Mouse (Mus musculus) hindbrain, embryonic 13.5 days (tissue): ENCODE measurements around the gene Mrpl45. TPM values are rescaled to one million over a fixed set of nuclear protein-coding genes. Genes with fewer than 3 reads are reported as not detected.
"Not testable (repeated sequence)": the region's sequence is repeated elsewhere in the genome, so short reads cannot be mapped to it uniquely, and the experiment has no call there.

ENCODE experiments used
- ATAC-seq: fragments of 200-750 bp; cut with Nextera tagmentation; 2 replicates; pipeline ENCODE4 v1.8.0; 2017; ENCODE audit warnings: moderate TSS enrichment; ENCODE audit not compliant: low FRiP score
- H3K27ac ChIP-seq: fragments of 300-500 bp; sonication (generic); 2 replicates; pipeline ENCODE4 v1.5.1; 2015; ENCODE audit warnings: inconsistent platforms, mild to moderate bottlenecking, moderate library complexity
- H3K27me3 ChIP-seq: fragments of 300-500 bp; sonication (generic); 2 replicates; pipeline ENCODE4 v1.6.1; 2015; ENCODE audit warnings: mild to moderate bottlenecking, inconsistent platforms
- H3K36me3 ChIP-seq: fragments of 300-500 bp; sonication (generic); 2 replicates; pipeline ENCODE4 v1.6.1; 2015; ENCODE audit warnings: mild to moderate bottlenecking, inconsistent platforms
- H3K4me1 ChIP-seq: fragments of 300-500 bp; sonication (generic); replicated peaks from 2 replicates; pipeline ENCODE4 v1.6.1; 2015; ENCODE audit warnings: inconsistent platforms
- H3K4me2 ChIP-seq: fragments of 300-500 bp; sonication (generic); 2 replicates; pipeline ENCODE4 v1.6.1; 2015; ENCODE audit warnings: inconsistent platforms, mild to moderate bottlenecking, moderate library complexity
- H3K4me3 ChIP-seq: fragments of 300-500 bp; sonication (generic); 2 replicates; pipeline ENCODE4 v1.5.1; 2015; ENCODE audit warnings: mild to moderate bottlenecking, inconsistent platforms
- H3K9ac ChIP-seq: fragments of 300-500 bp; sonication (generic); 2 replicates; pipeline ENCODE4 v1.6.1; 2015; ENCODE audit warnings: mild to moderate bottlenecking, inconsistent platforms
- H3K9me3 ChIP-seq: fragments of 300-500 bp; sonication (generic); 2 replicates; pipeline ENCODE4 v1.6.1; 2016; ENCODE audit warnings: inconsistent platforms
- WGBS: fragments of 180-500 bp; shearing (Covaris S2); methylation state at CpG from one replicate; pipeline ENCODE4 v1.1.7; 2015; 5-methylcytosine and 5-hydroxymethylcytosine counted together
- polyA plus RNA-seq: library from polyadenylated mRNA; unstranded; fragments of >200 nt; fragmentation: Nextera tagmentation; extraction: Ambion mirVana; gene quantifications from 2 replicates; pipeline ENCODE4 v1.2.1, GENCODE M21; 2015

The Mrpl45 gene
- polyA plus RNA-seq, 1 experiment from 2014 or later, result 38.4 TPM

- H3K4me3 ChIP-seq, H3K4me1 ChIP-seq, H3K4me2 ChIP-seq, H3K27ac ChIP-seq, H3K27me3 ChIP-seq, H3K9ac ChIP-seq, ATAC-seq, H3K9me3 ChIP-seq: not testable (repeated sequence)
- peaks cover 51% of the 10 kb centered on the region for H3K36me3 ChIP-seq
- 83% methylated on average over 8 of the region's 8 CpGs for WGBS
Observed at GRCm38 (mm10) chr11:97321894-97322600, 6.5 kb downstream of the Mrpl45 start.

GRCm38 (mm10) chr11:97325224-97325623, 9.7 kb downstream of the Mrpl45 start:
- ATAC-seq, result no peak
- WGBS, result 75% methylated on average over 1 of the region's 1 CpGs
- H3K9ac ChIP-seq, result no peak overlapping the region
- no peak overlapping the region for H3K27ac ChIP-seq
- H3K4me1 ChIP-seq, result no peaks in the 10 kb centered on the region
- no peak overlapping the region for H3K4me3 ChIP-seq
- peaks cover 74% of the 10 kb centered on the region for H3K36me3 ChIP-seq
- no peaks in the 10 kb centered on the region for H3K27me3 ChIP-seq
- no peaks in the 10 kb centered on the region for H3K9me3 ChIP-seq
- H3K4me2 ChIP-seq, result no peak overlapping the region

- WGBS, result 28% methylated on average over 9 of the region's 9 CpGs
- H3K9me3 ChIP-seq, result no peaks in the 10 kb centered on the region
- H3K4me3 ChIP-seq, result no peak overlapping the region
- no peak overlapping the region for H3K27ac ChIP-seq
- no peak for ATAC-seq
- no peaks in the 10 kb centered on the region for H3K4me1 ChIP-seq
- H3K27me3 ChIP-seq, result no peaks in the 10 kb centered on the region
- H3K4me2 ChIP-seq, result no peak overlapping the region
- H3K9ac ChIP-seq, result no peak overlapping the region
- peaks cover 63% of the 10 kb centered on the region for H3K36me3 ChIP-seq
Observed at GRCm38 (mm10) chr11:97328148-97328547, 12.6 kb downstream of the Mrpl45 start.

- H3K4me3 ChIP-seq, result no peak overlapping the region
- WGBS, result 100% methylated on average over 1 of the region's 1 CpGs
- peaks cover 45% of the 10 kb centered on the region for H3K36me3 ChIP-seq
- no peak for ATAC-seq
- H3K27ac ChIP-seq, result no peak overlapping the region
- H3K4me2 ChIP-seq, result no peak overlapping the region
- no peaks in the 10 kb centered on the region for H3K9me3 ChIP-seq
- no peak overlapping the region for H3K9ac ChIP-seq
- no peaks in the 10 kb centered on the region for H3K4me1 ChIP-seq
- H3K27me3 ChIP-seq, result 0 out of 2 replicates have a peak, but pooled peaks cover under 1% of the 10 kb centered on the region
Observed at GRCm38 (mm10) chr11:97330315-97330714, 14.8 kb downstream of the Mrpl45 start.

GRCm38 (mm10) chr11:97331231-97332190, 16.0 kb downstream of the Mrpl45 start:
- H3K9ac ChIP-seq, result peak overlapping the region; percentile 35; the same call in 1 of the 2 replicates
- WGBS, result 86% methylated on average over 12 of the region's 12 CpGs

GRCm38 (mm10) chr11:97333044-97333443, 17.5 kb downstream of the Mrpl45 start:
- 46% methylated on average over 9 of the region's 9 CpGs for WGBS
- H3K4me3 ChIP-seq, result no peak overlapping the region
- no peaks in the 10 kb centered on the region for H3K4me1 ChIP-seq
- peaks cover 23% of the 10 kb centered on the region for H3K36me3 ChIP-seq
- H3K9me3 ChIP-seq, result no peaks in the 10 kb centered on the region
- peaks cover 14% of the 10 kb centered on the region for H3K27me3 ChIP-seq
- 0 out of 2 replicates have a peak overlapping the region, but pooled peaks have one; percentile 29 for H3K9ac ChIP-seq
- no peak for ATAC-seq
- no peak overlapping the region for H3K4me2 ChIP-seq
- no peak overlapping the region for H3K27ac ChIP-seq

More at GRCm38 (mm10) chr11:97331231-97332190, 16.0 kb downstream of the Mrpl45 start:
- peaks cover 33% of the 10 kb centered on the region for H3K36me3 ChIP-seq
- H3K4me3 ChIP-seq, result no peak overlapping the region
- no peak overlapping the region for H3K4me2 ChIP-seq
- H3K9me3 ChIP-seq, result no peaks in the 10 kb centered on the region
- no peak for ATAC-seq
- 0 out of 2 replicates have a peak, but pooled peaks cover 5% of the 10 kb centered on the region for H3K27me3 ChIP-seq
- H3K27ac ChIP-seq, result 0 out of 2 replicates have a peak overlapping the region, but pooled peaks have one; percentile 18
- H3K4me1 ChIP-seq, result no peaks in the 10 kb centered on the region

GRCm38 (mm10) chr11:97333896-97334295, 18.4 kb downstream of the Mrpl45 start:
- 70% methylated on average over 1 of the region's 1 CpGs for WGBS
- peaks cover 20% of the 10 kb centered on the region for H3K27me3 ChIP-seq
- ATAC-seq, result no peak

GRCm38 (mm10) chr11:97334400-97334799, 18.9 kb downstream of the Mrpl45 start:
- H3K4me1 ChIP-seq, result peaks cover 4% of the 10 kb centered on the region; the same call in 1 of the 2 replicates
- no peak overlapping the region for H3K9ac ChIP-seq
- H3K4me2 ChIP-seq, result no peak overlapping the region
- no peak overlapping the region for H3K27ac ChIP-seq
- H3K36me3 ChIP-seq, result peaks cover 13% of the 10 kb centered on the region
- no peak for ATAC-seq
- H3K9me3 ChIP-seq, result no peaks in the 10 kb centered on the region
- WGBS, result 82% methylated on average over 9 of the region's 9 CpGs
- H3K4me3 ChIP-seq, result no peak overlapping the region
- peaks cover 20% of the 10 kb centered on the region for H3K27me3 ChIP-seq

More at GRCm38 (mm10) chr11:97333896-97334295, 18.4 kb downstream of the Mrpl45 start:
- Histone ChIP-seq H3K9me3 (no peaks in the 10 kb centered on the region), H3K9ac (no peak overlapping the region), H3K36me3 (peaks cover 18% of the 10 kb centered on the region), H3K4me3 (no peak overlapping the region), H3K4me1 (peaks cover 4% of the 10 kb centered on the region; the same call in 1 of the 2 replicates), H3K4me2 (no peak overlapping the region), H3K27ac (no peak overlapping the region)

- H3K4me1 ChIP-seq, result peaks cover 4% of the 10 kb centered on the region; the same call in 1 of the 2 replicates
- peaks cover 20% of the 10 kb centered on the region for H3K27me3 ChIP-seq
- no peaks in the 10 kb centered on the region for H3K9me3 ChIP-seq
- H3K36me3 ChIP-seq, result no peaks in the 10 kb centered on the region
- H3K27ac ChIP-seq, result no peak overlapping the region
- no peak overlapping the region for H3K4me3 ChIP-seq
- H3K4me2 ChIP-seq, result no peak overlapping the region
- ATAC-seq, result no peak
- WGBS, result 55% methylated on average over 6 of the region's 6 CpGs
- no peak overlapping the region; the same call in 1 of the 2 replicates for H3K9ac ChIP-seq
Observed at GRCm38 (mm10) chr11:97336238-97336637, 20.7 kb downstream of the Mrpl45 start.

GRCm38 (mm10) chr11:97336751-97337345, 21.3 kb downstream of the Mrpl45 start:
- ATAC-seq, result no peak
- no peak overlapping the region for H3K4me2 ChIP-seq
- peaks cover 20% of the 10 kb centered on the region for H3K27me3 ChIP-seq
- H3K9ac ChIP-seq, result no peak overlapping the region
- H3K36me3 ChIP-seq, result no peaks in the 10 kb centered on the region
- H3K9me3 ChIP-seq, result no peaks in the 10 kb centered on the region
- peaks cover 4% of the 10 kb centered on the region; the same call in 1 of the 2 replicates for H3K4me1 ChIP-seq
- 68% methylated on average over 14 of the region's 14 CpGs for WGBS
- no peak overlapping the region for H3K4me3 ChIP-seq
- H3K27ac ChIP-seq, result no peak overlapping the region

GRCm38 (mm10) chr11:97337363-97337762, 21.8 kb downstream of the Mrpl45 start:
- H3K9me3 ChIP-seq, result no peaks in the 10 kb centered on the region
- no peak overlapping the region for H3K4me2 ChIP-seq
- no peak overlapping the region for H3K27ac ChIP-seq
- no peak overlapping the region for H3K9ac ChIP-seq
- H3K27me3 ChIP-seq, result peaks cover 20% of the 10 kb centered on the region
- no peak for ATAC-seq
- no peaks in the 10 kb centered on the region for H3K36me3 ChIP-seq
- WGBS, result 87% methylated on average over 12 of the region's 12 CpGs
- peaks cover 4% of the 10 kb centered on the region; the same call in 1 of the 2 replicates for H3K4me1 ChIP-seq
- H3K4me3 ChIP-seq, result no peak overlapping the region
